Mouse (Mus musculus) monocyte, adult 5-6 weeks (primary cell): ENCODE results near the gene Il1rapl2. TPM values are rescaled to one million over a fixed set of nuclear protein-coding genes. Genes with fewer than 3 reads are reported as not detected.

Experiments used
- ATAC-seq: fragments of 153-309, 156-312 bp; replicated peaks from 2 replicates; pipeline ENCODE4 v1.8.0; 2017; ENCODE audit warnings: mild to moderate bottlenecking; ENCODE audit not compliant: low TSS enrichment, insufficient number of reproducible peaks, severe bottlenecking, poor library complexity, low FRiP score
- total RNA-seq: library from RNA; stranded (forward); fragments of 200-1000, 200-491, 200-594 nt; gene quantifications from 3 replicates; pipeline ENCODE4 v1.2.3, GENCODE M21; 2017

The Il1rapl2 gene
- not detected in 3 replicates for total RNA-seq

DNA sequence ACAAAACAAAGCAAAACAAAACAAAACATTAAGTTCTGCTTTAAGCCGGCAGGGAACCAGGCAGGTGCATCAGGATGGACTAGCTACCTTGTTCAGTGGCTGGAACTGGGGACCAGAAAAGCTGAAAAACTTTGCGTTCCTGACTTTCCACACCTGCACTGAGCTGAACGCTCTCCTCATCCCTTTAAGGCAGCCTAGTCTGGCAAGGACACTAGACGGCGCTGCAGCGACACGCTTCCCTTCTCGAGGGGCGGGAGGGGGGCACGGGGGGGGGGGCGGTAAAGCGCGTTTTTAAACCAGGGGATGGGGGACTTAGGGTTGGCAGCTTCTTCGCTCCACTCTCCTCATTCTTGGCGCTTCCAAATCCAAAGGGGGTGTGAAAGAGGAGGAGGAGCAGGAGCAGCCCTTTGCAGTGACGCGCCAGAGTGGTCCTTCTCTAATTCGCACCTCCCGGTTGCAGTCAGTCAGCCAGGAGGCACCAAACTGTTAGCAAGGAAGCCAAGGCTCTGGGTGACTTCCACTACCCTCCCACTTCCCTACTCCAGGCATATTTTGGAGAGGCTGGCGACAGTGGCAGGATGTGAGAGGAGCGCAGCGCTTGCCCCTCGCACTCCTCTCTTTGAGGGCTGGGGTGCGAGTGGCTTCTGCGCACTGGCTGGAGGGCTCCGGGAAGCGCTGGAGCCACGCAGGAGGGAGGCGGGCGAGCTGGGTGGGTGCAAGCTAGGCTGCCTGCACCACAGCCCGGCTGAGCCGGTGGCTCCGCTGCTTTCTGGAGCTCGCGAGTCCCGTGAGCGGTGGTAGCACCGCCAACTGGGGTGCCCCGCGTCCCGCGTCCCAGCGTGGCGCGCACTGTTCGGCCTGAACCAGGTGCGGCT, at the start of gene Il1rapl2:
Il1rapl2 (plus strand) TSS at position 288 of the 875 bp plus-strand sequence.
- ATAC-seq, result no peak

DNA sequence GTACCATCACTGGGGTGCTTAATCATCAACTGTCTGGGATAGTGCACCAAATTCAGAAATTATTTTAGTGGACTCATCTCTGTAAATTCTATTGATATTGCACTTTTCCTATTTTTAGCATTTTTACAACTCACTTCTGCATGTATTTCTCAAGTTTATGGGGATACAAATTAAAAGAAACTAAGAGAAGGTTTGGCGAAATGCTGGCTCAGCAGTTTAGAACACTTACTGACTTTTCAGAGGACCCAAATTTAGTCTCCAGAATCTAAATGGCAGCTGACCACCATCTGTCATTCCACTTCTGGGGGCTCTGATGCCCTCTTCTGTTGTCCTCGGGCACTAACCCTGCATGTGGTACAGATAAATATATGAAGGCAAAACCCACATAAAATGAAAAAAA, 22.1 kb upstream of the Il1rapl2 start:
- ATAC-seq, result no peak

DNA sequence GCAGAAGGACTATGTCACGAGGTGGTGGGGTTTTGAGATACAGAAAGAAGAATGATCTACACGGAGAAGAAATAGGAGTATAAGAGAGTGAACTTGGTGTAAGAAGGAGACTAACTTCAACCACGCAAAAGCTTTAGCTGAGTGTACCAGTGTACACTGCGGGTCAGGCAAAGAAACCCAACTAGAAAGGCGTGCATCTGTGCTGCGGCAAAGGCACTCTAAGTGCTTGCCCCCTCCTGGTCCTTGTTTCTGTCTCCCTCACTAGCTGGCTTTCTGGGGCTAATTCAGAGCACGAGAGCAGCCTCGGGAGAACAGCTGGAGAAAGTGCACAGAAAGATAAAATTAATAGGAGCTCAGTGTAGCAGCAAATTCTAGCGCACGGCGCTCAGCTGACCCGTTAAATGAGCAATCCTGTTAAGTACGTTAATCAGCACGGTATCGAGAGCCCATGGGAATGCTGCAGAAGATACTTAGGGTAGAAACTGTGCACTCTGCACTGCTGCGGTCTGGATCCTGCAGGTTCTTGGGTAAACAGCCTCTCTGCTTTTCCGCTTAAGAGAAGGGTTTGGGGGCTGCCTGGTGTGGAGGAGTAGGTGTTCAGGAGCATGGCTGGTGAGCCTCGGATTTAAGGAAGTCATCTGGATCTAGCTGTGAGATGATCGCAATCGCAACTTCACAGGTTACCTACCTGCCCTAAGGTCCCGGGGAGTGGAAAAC, 778 bp upstream of the Il1rapl2 start:
- no peak for ATAC-seq

GRCm38 (mm10) chrX:137582656-137583055, 12.2 kb downstream of the Il1rapl2 start:
- ATAC-seq, result no peak

DNA sequence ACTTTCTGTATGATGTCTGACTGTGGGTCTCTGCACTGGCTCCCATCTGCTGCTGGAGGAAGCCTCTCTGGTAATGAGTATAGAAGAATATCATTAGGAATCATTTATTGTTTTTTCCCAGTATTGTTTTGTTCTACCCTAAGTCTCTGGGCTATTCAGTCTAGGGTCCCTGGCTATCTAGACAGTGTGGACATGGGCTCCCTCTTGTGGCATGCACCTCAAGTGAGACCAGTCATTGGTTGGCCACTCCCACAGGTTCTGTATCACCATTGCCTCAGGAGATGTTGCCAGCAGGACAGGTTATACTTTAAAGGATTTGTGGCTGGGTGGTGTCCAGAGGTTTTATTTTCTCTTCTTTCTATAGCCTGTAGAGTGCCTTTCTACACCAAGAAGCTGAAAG, 50.3 kb downstream of the Il1rapl2 start:
- ATAC-seq, result no peak

- ATAC-seq, result no peak
Observed at GRCm38 (mm10) chrX:137667011-137667410, 96.6 kb downstream of the Il1rapl2 start.

- no peak for ATAC-seq
Observed at GRCm38 (mm10) chrX:137687974-137688373, 117.6 kb downstream of the Il1rapl2 start.

DNA sequence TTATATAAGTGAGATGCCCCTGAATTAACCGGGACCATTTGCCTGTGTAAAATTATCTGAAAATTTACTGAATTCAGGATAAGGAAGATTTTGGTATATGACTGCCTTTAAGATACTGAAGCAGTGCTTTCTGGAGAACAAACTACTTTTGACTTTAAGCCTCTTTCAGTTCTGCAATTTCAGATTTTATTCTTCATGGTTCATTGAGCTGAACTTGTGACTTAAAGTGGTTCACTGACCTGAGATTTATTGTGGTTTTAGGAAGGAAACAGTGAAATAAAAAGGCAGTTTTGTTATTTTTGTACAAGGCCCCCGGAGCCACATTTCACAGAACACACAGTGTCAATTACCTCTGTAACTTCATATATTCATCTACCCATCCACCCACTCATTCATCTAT, 129.6 kb downstream of the Il1rapl2 start:
- ATAC-seq, result no peak

GRCm38 (mm10) chrX:137755537-137755936, 185.1 kb downstream of the Il1rapl2 start:
- ATAC-seq, result no peak

DNA sequence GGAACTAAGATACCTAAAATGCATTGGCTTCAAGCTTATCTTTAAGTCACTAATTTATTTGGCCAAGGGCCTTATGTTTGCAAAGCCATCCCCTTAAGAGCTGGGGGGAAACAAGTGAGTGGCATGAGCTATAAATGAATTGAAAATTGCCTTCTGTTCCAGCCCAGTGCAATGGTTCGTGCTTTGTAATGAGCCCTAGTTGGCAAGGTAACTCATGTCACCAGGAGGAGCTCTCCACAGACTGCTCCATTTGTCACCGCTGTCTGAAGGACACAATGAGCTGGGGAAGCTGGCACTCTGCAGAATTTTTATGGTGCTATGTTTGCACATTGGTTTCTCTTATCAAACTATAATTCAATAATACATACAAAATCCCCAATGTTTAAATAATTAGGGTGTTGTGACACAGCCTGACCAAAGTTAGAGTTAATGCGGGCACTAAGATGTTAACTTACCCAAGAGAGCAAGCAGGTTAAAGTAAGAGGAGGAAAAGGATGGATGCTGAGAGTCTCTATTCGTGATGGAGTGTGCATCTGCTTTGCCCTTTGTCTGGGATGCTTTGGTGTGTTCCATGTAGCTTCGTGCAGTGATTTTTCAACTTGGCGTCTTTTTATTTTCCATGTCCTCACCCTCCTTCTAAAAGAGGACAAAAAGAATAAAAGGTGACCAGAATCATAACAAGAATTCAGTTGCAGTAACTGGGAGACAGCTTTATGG, 235.2 kb downstream of the Il1rapl2 start:
- no peak for ATAC-seq

DNA sequence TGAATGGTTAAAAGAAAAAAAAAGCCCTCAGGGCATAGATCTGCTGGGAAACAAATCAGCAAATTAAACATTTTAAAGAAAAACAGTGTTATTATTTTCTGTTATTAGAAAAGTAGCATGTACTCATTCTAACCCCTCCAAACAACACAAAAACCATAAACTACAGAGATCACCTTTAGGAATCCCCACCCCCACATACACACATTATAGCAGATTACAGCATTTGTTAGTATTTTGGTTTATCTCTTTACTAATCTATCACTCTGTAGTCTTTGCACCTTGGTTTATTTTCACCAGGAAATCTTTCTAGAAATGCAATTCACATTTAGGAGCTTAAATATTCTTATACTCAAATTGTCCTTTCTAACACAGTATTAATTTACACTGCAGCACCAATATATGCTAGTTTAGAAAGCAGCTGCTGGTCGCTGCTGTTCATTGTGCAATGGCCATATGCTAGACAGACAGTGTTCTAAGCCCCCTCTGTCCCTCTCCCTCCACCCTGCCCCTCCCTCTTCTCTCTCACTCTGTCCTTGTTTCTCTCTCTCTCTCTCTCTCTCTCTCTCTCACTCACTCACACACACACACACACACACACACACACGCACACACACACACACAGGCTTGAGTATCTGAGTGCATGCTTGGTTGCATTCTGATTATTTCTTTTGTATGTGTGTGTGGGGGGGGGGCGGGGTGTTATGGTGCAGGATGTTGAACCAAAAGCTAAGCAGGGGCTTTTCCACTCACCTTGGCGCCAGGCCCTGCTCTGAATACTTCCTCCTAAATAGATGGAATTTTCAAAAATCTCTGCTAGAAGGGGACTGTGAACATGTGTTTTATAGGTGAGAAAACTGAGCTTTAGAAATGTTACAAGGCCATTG, 236.1 kb downstream of the Il1rapl2 start:
- ATAC-seq, result no peak

DNA sequence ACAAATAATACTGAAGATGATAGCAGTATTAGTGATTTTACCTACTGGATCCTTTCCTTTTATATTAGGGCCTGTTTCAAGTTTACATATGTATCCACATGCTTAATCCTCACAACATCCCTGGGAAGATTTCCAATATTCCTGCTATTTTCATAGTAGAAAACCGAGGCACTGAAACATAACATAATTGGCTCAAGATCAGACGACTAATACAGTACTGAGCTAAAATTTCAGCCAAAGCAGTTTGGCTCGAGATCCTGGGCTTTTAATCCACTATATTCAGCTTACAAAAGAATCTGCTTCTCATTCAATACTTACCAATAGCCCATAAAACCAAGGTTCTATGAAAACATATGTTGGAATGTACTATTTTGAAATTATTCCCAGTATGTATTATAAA, 239.1 kb downstream of the Il1rapl2 start:
- no peak for ATAC-seq

DNA sequence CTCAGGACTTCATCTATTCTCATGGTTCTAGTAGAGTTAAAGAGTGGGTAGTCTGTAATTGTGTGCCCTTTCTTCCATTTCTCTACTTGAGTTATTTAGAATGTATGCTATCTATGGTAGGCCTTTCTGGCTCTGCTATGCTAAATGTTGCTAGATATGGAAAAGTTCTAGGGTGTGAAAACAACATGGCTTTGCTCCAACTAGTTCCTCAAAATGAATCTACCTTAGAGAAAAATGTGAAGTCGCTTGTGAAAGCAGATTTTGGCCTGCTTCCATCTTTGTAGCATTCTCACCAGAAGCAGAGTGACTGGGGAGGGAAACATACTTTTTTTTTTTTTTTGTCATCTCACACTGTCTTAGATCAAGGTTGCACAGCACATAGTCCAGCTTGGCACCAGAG, 241.7 kb downstream of the Il1rapl2 start:
- no peak for ATAC-seq

DNA sequence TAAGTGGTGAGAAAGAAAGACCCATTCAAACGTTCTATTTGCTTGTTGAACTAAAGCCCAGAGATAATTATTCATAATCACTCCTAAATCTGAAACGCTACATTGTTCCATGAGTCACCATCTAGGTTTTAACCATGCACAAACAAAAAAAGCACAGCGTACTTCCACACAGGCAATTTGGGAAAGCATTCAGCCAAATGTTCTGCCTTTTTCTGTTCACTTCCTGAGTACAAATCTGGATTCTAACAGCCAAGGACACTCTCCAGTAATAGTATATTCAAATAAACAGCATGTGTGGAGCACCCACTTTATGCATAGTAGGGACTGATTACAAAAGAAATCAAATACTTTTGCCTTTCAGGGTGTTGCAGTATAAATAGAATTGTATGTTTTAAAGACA, 278.5 kb downstream of the Il1rapl2 start:
- no peak for ATAC-seq

DNA sequence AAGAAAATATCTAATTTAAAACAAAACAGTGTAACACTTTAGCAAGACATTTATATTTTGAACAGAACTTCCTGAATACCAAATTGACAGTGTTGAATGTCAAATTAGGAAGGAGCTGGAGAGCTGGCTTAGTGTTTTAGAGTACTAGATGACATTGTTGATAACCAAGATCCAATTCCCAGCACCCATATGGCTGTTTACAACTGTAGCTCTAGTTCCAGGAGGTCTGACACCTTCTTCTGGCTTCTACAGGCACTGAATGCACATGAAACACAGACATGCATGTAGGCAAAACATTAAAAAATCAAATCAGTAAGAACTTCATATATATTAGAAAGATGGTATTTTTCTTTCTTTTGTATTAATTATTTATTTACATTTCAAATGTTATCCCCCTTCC, 353.1 kb downstream of the Il1rapl2 start:
- no peak for ATAC-seq

- no peak for ATAC-seq
Observed at GRCm38 (mm10) chrX:137926835-137927234, 356.4 kb downstream of the Il1rapl2 start.

GRCm38 (mm10) chrX:137947741-137948140, 377.3 kb downstream of the Il1rapl2 start:
- ATAC-seq, result no peak

- no peak for ATAC-seq
Observed at GRCm38 (mm10) chrX:137971306-137971705, 400.9 kb downstream of the Il1rapl2 start.
